Mouse (Mus musculus) heart, postnatal 0 days (tissue): ENCODE measurements at regions not wholly inside any gene's neighbourhood (a gene's known extent, or its start where the extent isn't known, plus 50 kb on each side); places are given as distances from the start of the nearest gene placed in this dataset.

Experiments used
- CTCF ChIP-seq: IDR thresholded peaks from 2 replicates; pipeline ENCODE4 v1.5.1; 2016; ENCODE audit warnings: antibody characterized with exemption, control low read depth, low read depth
- EP300 ChIP-seq: IDR thresholded peaks from 2 replicates; pipeline ENCODE4 v1.6.1; 2016; ENCODE audit warnings: antibody characterized with exemption, low read depth

- no peak for TF ChIP-seq CTCF
- TF ChIP-seq EP300 = no peak
Observed at GRCm38 (mm10) chr8:118028061-118028850, 226.5 kb upstream of the Mphosph6 start.
